Mouse (Mus musculus): Measurements from ENCODE around the gene Sardh.

The Sardh gene

GRCm38 (mm10) chr2:27189994-27190393, 58.1 kb downstream of the Sardh start:
- in situ Hi-C loops (cut with MboI; ENCODE audit: low pct_unique_long_range_greater_than_20kb in 1 of 2, low sequenced_read_pairs in 2 of 2, unreplicated experiment in 1 of 2): no loop called here

- in situ Hi-C loops (cut with MboI; ENCODE audit: low pct_unique_long_range_greater_than_20kb in 1 of 2, low sequenced_read_pairs in 2 of 2, unreplicated experiment in 1 of 2): no loop called here
These were observed 60.6 kb downstream of the Sardh start for GRCm38 (mm10) chr2:27187531-27187930.

GRCm38 (mm10) chr2:27183734-27184133, 64.4 kb downstream of the Sardh start:
- in situ Hi-C loops (cut with MboI; ENCODE audit: low pct_unique_long_range_greater_than_20kb in 1 of 2, low sequenced_read_pairs in 2 of 2, unreplicated experiment in 1 of 2): no loop called here

GRCm38 (mm10) chr2:27181907-27182306, 66.2 kb downstream of the Sardh start:
- in situ Hi-C loops (cut with MboI; ENCODE audit: low pct_unique_long_range_greater_than_20kb in 1 of 2, low sequenced_read_pairs in 2 of 2, unreplicated experiment in 1 of 2): no loop called here

- in situ Hi-C loops (cut with MboI; ENCODE audit: low pct_unique_long_range_greater_than_20kb in 1 of 2, low sequenced_read_pairs in 2 of 2, unreplicated experiment in 1 of 2): no loop called here
These were observed 69.0 kb downstream of the Sardh start for GRCm38 (mm10) chr2:27179101-27179500.

- in situ Hi-C loops (cut with MboI; ENCODE audit: low pct_unique_long_range_greater_than_20kb in 1 of 2, low sequenced_read_pairs in 2 of 2, unreplicated experiment in 1 of 2): no loop called here
These were observed 72.4 kb downstream of the Sardh start for GRCm38 (mm10) chr2:27175696-27176267.

GRCm38 (mm10) chr2:27174242-27174641, 73.9 kb downstream of the Sardh start:
- in situ Hi-C loops (cut with MboI; ENCODE audit: low pct_unique_long_range_greater_than_20kb in 1 of 2, low sequenced_read_pairs in 2 of 2, unreplicated experiment in 1 of 2): no loop called here

GRCm38 (mm10) chr2:27166999-27167398, 81.1 kb downstream of the Sardh start:
- in situ Hi-C loops (cut with MboI; ENCODE audit: low pct_unique_long_range_greater_than_20kb in 1 of 2, low sequenced_read_pairs in 2 of 2, unreplicated experiment in 1 of 2): no loop called here

- in situ Hi-C loops (cut with MboI; ENCODE audit: low pct_unique_long_range_greater_than_20kb in 1 of 2, low sequenced_read_pairs in 2 of 2, unreplicated experiment in 1 of 2): no loop called here
These were observed 82.1 kb downstream of the Sardh start for GRCm38 (mm10) chr2:27166074-27166473.

- in situ Hi-C loops (cut with MboI; ENCODE audit: low pct_unique_long_range_greater_than_20kb in 1 of 2, low sequenced_read_pairs in 2 of 2, unreplicated experiment in 1 of 2): no loop called here
These were observed 83.1 kb downstream of the Sardh start, which contains the start of gene Dbh for GRCm38 (mm10) chr2:27164796-27165590. Gene Dbh, plus strand, starts transcription at chr2:27165233.

GRCm38 (mm10) chr2:27163851-27164250, 84.3 kb downstream of the Sardh start:
- in situ Hi-C loops (cut with MboI; ENCODE audit: low pct_unique_long_range_greater_than_20kb in 1 of 2, low sequenced_read_pairs in 2 of 2, unreplicated experiment in 1 of 2): no loop called here

GRCm38 (mm10) chr2:27162656-27163055, 85.5 kb downstream of the Sardh start:
- in situ Hi-C loops (cut with MboI; ENCODE audit: low pct_unique_long_range_greater_than_20kb in 1 of 2, low sequenced_read_pairs in 2 of 2, unreplicated experiment in 1 of 2): no loop called here

- in situ Hi-C loops (cut with MboI; ENCODE audit: low pct_unique_long_range_greater_than_20kb in 1 of 2, low sequenced_read_pairs in 2 of 2, unreplicated experiment in 1 of 2): no loop called here
These were observed 86.6 kb downstream of the Sardh start for GRCm38 (mm10) chr2:27161526-27161925.

GRCm38 (mm10) chr2:27156596-27156995, 91.5 kb downstream of the Sardh start:
- in situ Hi-C loops (cut with MboI; ENCODE audit: low pct_unique_long_range_greater_than_20kb in 1 of 2, low sequenced_read_pairs in 2 of 2, unreplicated experiment in 1 of 2): no loop called here

GRCm38 (mm10) chr2:27154466-27155185, 93.5 kb downstream of the Sardh start:
- in situ Hi-C loops (cut with MboI; ENCODE audit: low pct_unique_long_range_greater_than_20kb in 1 of 2, low sequenced_read_pairs in 2 of 2, unreplicated experiment in 1 of 2): no loop called here

- in situ Hi-C loops (cut with MboI; ENCODE audit: low pct_unique_long_range_greater_than_20kb in 1 of 2, low sequenced_read_pairs in 2 of 2, unreplicated experiment in 1 of 2): no loop called here
These were observed 98.7 kb downstream of the Sardh start for GRCm38 (mm10) chr2:27149457-27149856.

GRCm38 (mm10) chr2:27146840-27147239, 101.3 kb downstream of the Sardh start:
- in situ Hi-C loops (cut with MboI; ENCODE audit: low pct_unique_long_range_greater_than_20kb in 1 of 2, low sequenced_read_pairs in 2 of 2, unreplicated experiment in 1 of 2): no loop called here

GRCm38 (mm10) chr2:27144957-27145356, 103.2 kb downstream of the Sardh start:
- in situ Hi-C loops (cut with MboI; ENCODE audit: low pct_unique_long_range_greater_than_20kb in 1 of 2, low sequenced_read_pairs in 2 of 2, unreplicated experiment in 1 of 2): no loop called here

GRCm38 (mm10) chr2:27141950-27142693, 106.0 kb downstream of the Sardh start, which contains the start of gene Fam163b:
Gene Fam163b, minus strand, starts transcription at chr2:27142491.
- in situ Hi-C loops (cut with MboI; ENCODE audit: low pct_unique_long_range_greater_than_20kb in 1 of 2, low sequenced_read_pairs in 2 of 2, unreplicated experiment in 1 of 2): no loop called here
